Mouse (Mus musculus): ENCODE measurements around the gene Ppp2r1b. TPM values are rescaled to one million over a fixed set of nuclear protein-coding genes. Genes with fewer than 3 reads are reported as not detected.

The Ppp2r1b gene
- 36.2 TPM for polyA plus RNA-seq (2015; fragmentation: Illumina TruSeq; extraction: RNeasy Lipid Tissue Mini Kit (QIAGEN cat#74804); ENCODE audit: insufficient read depth, low replicate concordance)

DNA sequence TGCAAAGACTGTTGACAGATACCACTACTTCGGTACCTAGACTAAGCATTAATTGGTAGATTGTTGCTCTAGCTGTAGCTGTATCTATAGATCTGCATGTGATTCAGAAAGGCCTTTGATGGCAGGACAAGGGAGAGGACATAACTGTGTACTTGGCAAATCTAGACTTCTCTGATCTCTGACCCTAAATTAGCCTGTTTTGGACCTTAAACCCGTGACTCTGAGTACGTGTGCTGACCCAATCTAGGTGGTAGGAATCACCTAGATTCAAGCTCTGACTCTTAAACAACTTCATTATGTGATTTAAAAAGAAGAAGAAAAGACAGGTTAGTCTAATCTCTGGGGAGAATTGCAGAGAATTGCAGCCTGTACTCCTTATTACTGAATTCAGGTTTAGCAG is at the start of gene Ppp2r1b:
Gene Ppp2r1b (plus strand): TSS at position 221 of the 400 bp plus-strand sequence.

Other genes with a start within 250 kb of the Ppp2r1b start
- 117 TPM for gene Sdhd, start 241.5 kb upstream of the Ppp2r1b start, polyA plus RNA-seq (2015; fragmentation: Illumina TruSeq; extraction: RNeasy Lipid Tissue Mini Kit (QIAGEN cat#74804); ENCODE audit: insufficient read depth, low replicate concordance)
- 80.7 TPM for gene Timm8b, start 241.4 kb upstream of the Ppp2r1b start, polyA plus RNA-seq (2015; fragmentation: Illumina TruSeq; extraction: RNeasy Lipid Tissue Mini Kit (QIAGEN cat#74804); ENCODE audit: insufficient read depth, low replicate concordance)
- 2.5 TPM for gene Pih1d2, start 228.0 kb upstream of the Ppp2r1b start, polyA plus RNA-seq (2015; fragmentation: Illumina TruSeq; extraction: RNeasy Lipid Tissue Mini Kit (QIAGEN cat#74804); ENCODE audit: insufficient read depth, low replicate concordance)
- gene Nkapd1, start 227.8 kb upstream of the Ppp2r1b start, polyA plus RNA-seq (2015; fragmentation: Illumina TruSeq; extraction: RNeasy Lipid Tissue Mini Kit (QIAGEN cat#74804); ENCODE audit: insufficient read depth, low replicate concordance), result 49.6 TPM
- gene Dlat, start 185.5 kb upstream of the Ppp2r1b start, polyA plus RNA-seq (2015; fragmentation: Illumina TruSeq; extraction: RNeasy Lipid Tissue Mini Kit (QIAGEN cat#74804); ENCODE audit: insufficient read depth, low replicate concordance), result 47.7 TPM
- gene Dixdc1, start 105.8 kb upstream of the Ppp2r1b start, polyA plus RNA-seq (2015; fragmentation: Illumina TruSeq; extraction: RNeasy Lipid Tissue Mini Kit (QIAGEN cat#74804); ENCODE audit: insufficient read depth, low replicate concordance), result 0.40 TPM
- 1.6 TPM for gene 2310030G06Rik, start 98.8 kb upstream of the Ppp2r1b start, polyA plus RNA-seq (2015; fragmentation: Illumina TruSeq; extraction: RNeasy Lipid Tissue Mini Kit (QIAGEN cat#74804); ENCODE audit: insufficient read depth, low replicate concordance)
- gene Cryab, start 94.0 kb upstream of the Ppp2r1b start, polyA plus RNA-seq (2015; fragmentation: Illumina TruSeq; extraction: RNeasy Lipid Tissue Mini Kit (QIAGEN cat#74804); ENCODE audit: insufficient read depth, low replicate concordance), result 14.9 TPM
- gene Hspb2, start 92.9 kb upstream of the Ppp2r1b start, polyA plus RNA-seq (2015; fragmentation: Illumina TruSeq; extraction: RNeasy Lipid Tissue Mini Kit (QIAGEN cat#74804); ENCODE audit: insufficient read depth, low replicate concordance), result 2.4 TPM
- gene Fdxacb1, start 77.1 kb upstream of the Ppp2r1b start, polyA plus RNA-seq (2015; fragmentation: Illumina TruSeq; extraction: RNeasy Lipid Tissue Mini Kit (QIAGEN cat#74804); ENCODE audit: insufficient read depth, low replicate concordance), result 10.9 TPM
- 12.7 TPM for gene Alg9, start 70.3 kb upstream of the Ppp2r1b start, polyA plus RNA-seq (2015; fragmentation: Illumina TruSeq; extraction: RNeasy Lipid Tissue Mini Kit (QIAGEN cat#74804); ENCODE audit: insufficient read depth, low replicate concordance)
- 30.0 TPM for gene 1110032A03Rik, start 69.8 kb upstream of the Ppp2r1b start, polyA plus RNA-seq (2015; fragmentation: Illumina TruSeq; extraction: RNeasy Lipid Tissue Mini Kit (QIAGEN cat#74804); ENCODE audit: insufficient read depth, low replicate concordance)
- gene Sik2, start 163.8 kb downstream of the Ppp2r1b start, polyA plus RNA-seq (2015; fragmentation: Illumina TruSeq; extraction: RNeasy Lipid Tissue Mini Kit (QIAGEN cat#74804); ENCODE audit: insufficient read depth, low replicate concordance), result 14.2 TPM
- not detected for gene Btg4, start 215.6 kb downstream of the Ppp2r1b start, polyA plus RNA-seq (2015; fragmentation: Illumina TruSeq; extraction: RNeasy Lipid Tissue Mini Kit (QIAGEN cat#74804); ENCODE audit: insufficient read depth, low replicate concordance)
- gene Layn, start 231.8 kb downstream of the Ppp2r1b start, polyA plus RNA-seq (2015; fragmentation: Illumina TruSeq; extraction: RNeasy Lipid Tissue Mini Kit (QIAGEN cat#74804); ENCODE audit: insufficient read depth, low replicate concordance), result 2.9 TPM